Mouse (Mus musculus): Measurements from ENCODE around the gene Gucy2c.
A peak's percentile ranks its signal among the peaks of the same experiment; 100 is the strongest.

Gene Gucy2c

DNA sequence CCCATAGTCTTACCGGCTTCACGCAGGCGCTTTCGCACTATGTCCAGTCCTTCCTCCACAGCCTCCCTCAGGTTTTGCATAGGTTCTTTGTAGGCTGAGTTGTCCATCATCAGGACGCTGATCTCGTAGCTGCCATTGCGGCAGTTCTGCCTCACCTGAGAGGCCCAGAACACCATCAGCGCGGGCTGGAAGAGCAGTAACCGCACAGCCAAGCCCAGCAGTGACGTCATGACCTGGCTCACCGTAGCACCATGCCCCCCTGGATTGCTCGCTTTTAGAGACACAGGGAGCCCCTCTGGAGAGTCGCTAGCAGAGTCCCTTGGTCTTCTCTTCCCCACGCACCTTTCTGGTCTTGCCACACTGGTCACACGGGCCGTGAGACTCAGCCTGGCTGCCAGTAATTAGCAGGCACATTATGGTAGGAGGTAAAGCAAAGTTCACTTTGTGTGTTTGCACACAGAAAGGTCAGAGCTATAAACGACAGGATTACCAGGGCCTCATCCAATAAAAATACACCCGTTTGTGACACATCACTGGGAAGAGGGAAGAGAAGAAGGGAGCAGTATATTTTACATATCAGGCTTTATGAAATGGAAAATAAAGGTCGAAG, at the start of gene Gucy2c:
Gene Gucy2c, minus strand, starts transcription at position 389 of the 610 bp plus-strand sequence.
- no peak for DNase-seq (ENCODE audit: low spot score in 2 of 2)

DNA sequence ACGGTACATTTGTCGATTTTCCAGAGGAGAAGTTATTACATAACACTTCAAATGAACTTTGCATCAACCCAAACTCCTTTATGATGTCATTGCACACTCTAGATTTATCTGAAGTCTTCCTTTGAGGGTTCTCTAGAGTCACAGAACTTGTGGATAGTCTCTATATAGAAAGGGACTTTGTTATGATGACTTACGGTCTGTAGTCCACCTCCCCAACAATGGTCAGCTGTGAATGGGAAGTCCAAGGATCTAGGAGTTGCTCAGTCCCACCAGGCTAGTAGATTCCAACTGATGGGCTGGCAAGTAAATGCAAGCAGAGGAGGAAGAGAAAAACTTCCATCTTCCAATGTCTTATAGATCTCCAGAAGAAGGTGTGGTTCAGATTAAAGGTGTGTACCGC, 47.1 kb upstream of the Gucy2c start:
- DNase-seq (ENCODE audit: low spot score in 2 of 2), result no peak

DNA sequence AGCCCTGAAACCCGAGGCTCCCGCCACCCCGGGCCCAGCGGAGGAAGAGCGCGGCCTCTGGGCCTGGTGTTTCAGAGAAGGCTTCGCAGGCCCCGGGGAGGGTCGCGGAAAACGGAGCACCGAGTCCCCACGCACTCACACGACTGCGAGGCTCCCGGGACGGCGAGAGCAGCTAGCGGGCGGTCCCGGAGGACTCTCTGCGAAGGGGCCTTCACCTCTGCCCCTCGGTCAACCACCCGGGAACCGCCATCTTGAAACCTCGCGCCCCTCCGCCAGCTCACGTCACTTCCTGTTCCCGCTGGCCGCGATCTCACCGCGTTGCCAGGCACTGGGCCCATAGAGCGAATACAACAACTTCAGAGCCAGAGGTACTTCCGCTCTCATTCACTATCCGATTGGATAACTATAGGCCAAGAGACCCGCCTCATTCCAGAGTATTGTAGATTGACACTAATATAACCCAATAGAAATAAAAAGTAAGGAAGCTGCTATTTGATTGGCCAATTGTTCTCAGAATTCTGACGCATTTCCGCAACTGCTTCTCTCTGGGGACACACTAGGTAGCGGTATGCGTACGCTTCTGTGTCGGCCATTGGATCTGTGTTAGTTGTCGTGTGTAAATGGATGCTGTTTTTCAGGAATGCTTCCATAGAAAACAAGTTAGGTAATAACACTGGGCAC, 46.5 kb upstream of the Gucy2c start, which contains the start of gene Wbp11:
Gene Wbp11, minus strand, starts transcription at position 353 of the 681 bp plus-strand sequence.
- DNase-seq (ENCODE audit: low spot score in 2 of 2), result peak; percentile 84 to 91

DNA sequence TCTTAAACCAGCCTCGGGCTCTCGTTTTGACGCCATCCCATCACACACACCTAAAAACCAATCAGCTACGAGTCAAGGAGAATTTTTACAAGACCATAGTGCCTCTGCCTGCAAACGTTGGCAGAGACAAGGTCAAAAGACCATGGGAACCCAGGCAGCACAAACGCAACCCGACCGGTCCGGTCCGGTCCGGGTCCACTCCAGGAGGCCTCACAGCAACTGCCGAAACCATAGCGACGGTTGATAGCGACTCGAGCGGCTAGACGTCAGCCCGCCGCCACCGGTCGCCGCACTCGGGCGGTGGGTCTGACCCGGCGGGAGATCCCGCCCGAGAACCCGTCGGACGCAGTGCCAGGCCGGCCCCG, 45.9 kb upstream of the Gucy2c start, which contains the start of gene BC049715:
Gene BC049715, plus strand, starts transcription at position 111 of the 365 bp plus-strand sequence.
- no peak for DNase-seq (ENCODE audit: low spot score in 2 of 2)

DNA sequence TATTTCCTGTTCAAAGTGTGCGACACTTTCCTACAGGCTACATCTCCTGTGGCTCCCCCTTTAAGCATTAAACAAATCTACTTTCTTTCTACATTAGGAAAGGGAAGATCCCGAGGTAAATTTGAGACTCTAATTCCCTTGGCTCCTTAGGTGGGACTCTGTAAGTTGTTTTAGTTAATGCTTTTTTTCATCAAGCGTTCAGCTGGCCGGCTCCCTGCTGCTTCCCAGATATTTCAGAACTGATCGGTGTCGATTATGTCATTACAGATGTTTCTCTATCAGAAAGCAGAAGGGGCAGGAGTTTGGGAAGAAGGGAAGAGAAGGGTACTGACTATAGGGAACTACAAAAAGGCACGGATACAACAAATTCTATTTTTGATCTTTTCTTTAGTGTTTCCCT, 45.6 kb upstream of the Gucy2c start:
- DNase-seq (ENCODE audit: low spot score in 2 of 2), result no peak

DNA sequence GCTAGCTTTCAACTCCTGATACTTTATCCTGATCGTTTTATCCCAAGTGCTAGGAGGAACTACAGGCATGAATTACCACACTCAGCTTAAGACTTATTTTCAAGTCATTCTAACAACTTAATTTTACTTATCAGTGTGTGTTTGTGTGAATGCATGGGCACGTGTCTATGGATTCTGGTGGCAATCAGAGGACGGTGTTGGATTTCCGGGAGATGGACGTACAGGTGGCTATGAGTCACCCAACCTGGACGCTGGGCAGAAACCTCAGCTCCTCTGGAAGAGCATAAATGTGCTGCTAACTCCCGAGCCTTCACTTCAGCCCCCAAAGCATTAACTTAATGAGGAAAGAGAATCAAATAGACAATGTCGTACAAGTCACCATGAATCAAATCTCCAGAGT, 43.4 kb upstream of the Gucy2c start:
- DNase-seq (ENCODE audit: low spot score in 2 of 2), result no peak

DNA sequence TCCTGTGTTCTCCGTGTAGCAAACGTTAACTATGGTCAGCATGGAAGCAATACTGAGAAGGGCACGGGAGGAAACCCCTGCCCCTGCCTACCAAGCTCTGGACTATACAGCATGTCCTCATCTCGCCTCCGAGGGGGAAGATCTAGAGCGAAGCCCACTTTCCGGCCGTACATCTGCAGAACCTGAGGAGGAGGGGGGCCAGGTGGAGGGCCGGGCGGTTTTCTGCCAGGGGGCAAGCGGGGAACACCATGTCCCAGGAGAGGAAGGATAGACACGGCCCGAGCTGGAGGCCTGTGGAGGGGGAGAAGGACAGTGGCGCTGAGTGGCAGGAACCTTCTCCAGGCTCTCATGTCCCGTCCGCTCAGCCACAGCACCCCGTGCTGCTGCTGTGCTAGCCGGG, 39.5 kb upstream of the Gucy2c start:
- DNase-seq (ENCODE audit: low spot score in 2 of 2), result no peak

DNA sequence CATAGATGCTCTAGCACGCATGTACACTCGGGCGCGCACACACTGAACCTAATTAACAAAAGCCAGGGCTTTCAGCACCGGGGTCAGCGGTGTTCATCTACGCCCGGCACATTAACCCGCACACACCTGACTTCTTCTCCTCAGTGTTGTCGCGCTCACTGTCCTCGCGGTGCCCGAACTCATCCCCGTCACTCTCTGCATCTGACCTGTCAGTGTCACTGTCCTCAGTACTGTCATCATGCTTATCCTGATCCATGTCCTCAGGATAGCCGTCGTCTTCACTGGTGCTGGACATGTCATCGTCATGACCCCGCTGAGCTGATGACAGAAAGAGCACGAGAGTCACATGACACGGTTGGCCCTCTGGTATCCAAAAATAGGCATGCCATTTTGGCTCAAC, 38.8 kb upstream of the Gucy2c start:
- DNase-seq (ENCODE audit: low spot score in 2 of 2), result no peak

DNA sequence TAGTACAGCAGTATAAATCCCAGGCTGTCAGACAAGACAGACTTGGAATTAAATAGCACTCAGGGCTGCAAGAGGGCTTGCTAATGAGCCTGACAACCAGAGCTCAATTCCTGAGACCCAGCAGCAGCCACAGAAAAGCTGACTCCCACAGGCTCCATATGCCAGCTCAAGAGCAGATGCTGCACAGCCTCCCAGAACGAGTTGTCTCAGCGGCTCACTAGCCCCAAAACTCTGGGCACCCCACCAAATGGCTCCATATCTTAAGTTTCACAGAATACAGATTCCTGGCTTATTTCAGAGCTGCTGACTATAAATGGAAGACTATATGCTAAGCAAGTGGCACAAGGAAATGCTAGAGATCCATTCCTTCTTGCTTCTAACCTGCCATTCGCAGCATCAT, 36.0 kb upstream of the Gucy2c start:
- no peak for DNase-seq (ENCODE audit: low spot score in 2 of 2)

DNA sequence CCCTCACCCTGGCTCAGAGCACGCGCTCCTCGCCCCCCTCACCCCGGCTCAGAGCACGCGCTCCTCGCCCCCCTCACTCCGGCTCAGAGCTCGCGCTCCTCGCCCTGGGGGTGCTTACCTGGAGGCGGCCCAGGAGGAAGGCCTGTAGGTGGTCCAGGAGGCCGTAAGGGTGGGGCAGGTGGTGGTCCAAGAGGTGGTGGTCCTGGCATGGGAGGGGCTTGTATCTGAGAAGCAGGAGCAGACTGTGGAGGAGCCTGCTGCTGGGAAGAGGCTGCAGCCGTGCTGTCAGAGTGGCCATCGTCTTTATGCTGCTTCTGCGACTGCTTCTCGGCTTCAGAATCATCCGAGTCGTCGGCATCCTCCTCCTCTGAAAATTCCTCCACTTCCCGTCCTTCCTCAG, 35.3 kb upstream of the Gucy2c start:
- DNase-seq (ENCODE audit: low spot score in 2 of 2), result no peak

DNA sequence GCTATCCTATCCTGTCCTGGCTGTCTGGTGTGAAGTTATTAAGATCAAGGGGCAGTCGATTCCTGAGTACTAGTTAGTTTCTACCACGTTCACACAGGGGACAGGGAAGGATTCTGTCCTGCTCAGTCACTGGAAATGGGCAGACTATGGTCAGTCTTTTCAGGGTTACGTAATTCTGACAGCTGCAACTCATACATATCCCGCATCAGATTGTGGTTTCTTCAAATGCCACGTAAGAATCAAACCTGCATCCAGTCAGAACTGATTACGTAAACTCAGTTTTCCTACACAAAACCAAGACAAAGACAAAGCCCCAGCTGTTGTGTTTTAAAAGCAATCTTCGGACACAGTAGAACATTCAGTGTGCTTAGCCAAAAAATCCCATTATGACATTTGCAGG, 33.8 kb upstream of the Gucy2c start:
- no peak for DNase-seq (ENCODE audit: low spot score in 2 of 2)

DNA sequence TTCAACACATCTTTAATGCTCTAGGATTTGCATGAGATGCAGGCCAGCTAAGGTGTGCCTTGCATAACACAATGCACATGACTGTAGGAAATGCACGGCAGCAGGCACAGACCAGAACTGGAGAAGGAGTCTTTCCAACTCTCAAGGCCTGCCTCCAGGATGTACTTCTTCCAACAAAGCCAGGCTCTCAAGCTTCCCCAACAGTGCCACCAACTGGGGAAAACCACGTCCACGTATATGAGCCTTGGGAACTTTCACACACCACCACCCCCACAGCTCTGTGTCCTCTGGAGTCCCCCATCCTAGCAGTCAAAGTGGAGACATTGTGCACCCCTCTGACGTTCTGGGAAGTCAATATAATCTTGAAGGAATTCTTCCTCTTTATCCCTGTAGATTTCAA, 31.6 kb upstream of the Gucy2c start:
- DNase-seq (ENCODE audit: low spot score in 2 of 2), result no peak

DNA sequence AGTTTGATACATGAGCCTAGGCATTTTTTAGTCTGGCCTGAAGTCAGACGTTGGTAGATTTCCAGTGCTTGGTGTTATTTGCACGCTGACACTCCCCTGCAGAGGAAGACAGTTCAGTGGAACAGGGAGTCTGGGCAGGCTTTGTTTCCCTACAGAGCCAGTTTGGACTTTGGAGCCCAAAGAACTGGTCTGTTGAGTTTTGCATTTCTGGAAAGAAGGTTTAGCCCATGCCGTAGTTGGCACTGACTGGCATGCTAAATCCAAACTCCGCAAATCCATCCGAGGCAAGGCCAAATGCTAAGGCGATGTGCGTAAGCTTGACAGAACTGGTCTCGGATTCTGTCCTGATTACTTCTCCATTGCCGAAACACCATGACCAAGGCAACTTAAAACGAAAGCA, 29.6 kb upstream of the Gucy2c start:
- DNase-seq (ENCODE audit: low spot score in 2 of 2), result no peak

DNA sequence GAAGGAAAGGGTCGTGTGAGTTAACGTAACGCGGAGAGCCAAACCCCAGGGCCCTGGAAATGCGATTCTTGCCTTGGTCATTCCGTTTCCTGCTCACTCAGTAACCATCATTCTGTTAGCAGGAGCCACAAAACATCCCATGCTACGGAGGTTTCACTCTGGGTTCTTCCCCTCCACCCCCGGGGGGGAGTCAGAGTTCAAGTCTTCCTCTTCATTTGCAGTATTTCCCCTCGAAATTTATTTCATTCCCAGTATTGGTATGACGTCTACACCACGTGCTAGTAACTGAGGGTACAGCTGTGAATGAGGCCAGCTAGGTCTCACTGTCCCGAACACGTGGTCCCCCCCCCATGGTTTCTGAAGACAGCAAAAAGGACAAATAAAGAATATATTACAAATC, 28.1 kb upstream of the Gucy2c start:
- no peak for DNase-seq (ENCODE audit: low spot score in 2 of 2)

DNA sequence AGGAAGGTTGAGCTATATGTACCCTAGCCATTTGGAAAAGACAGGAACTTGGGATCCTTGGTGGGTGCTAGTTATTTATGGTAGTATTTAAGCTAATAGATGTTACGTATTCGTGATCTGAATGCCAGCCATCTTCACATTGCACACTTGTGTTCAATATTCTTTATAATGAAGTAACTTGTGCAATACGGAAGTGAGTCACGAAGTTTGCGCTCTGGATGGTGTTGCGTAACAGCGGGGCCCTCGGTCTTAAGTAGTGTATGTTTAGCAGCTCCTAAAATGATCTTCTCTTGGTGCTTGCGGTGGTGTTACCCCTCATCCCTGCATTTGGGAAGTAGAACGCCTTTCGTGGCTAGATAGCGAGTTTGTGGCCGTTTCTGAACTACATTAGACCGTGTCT, 27.5 kb upstream of the Gucy2c start:
- no peak for DNase-seq (ENCODE audit: low spot score in 2 of 2)

DNA sequence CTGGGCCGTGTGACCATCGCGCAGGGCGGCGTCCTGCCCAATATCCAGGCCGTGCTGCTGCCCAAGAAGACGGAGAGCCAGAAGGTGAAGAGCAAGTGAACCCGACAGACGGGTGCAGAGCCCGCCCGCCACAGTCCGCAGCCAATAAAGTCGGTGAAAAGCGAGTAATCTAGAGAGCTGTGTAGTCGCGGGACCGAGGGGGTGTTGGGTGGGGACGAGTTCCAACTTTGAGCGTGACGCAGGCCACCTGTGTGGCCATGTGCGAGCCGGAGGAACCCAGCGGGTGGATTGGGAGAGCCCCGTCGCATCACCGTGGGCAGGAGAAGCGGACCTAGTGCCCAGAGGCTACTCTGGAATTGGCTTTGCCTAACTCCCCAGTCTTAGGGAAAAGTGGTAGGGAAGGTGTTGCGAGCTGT, 27.1 kb upstream of the Gucy2c start:
- DNase-seq (ENCODE audit: low spot score in 2 of 2), result no peak

DNA sequence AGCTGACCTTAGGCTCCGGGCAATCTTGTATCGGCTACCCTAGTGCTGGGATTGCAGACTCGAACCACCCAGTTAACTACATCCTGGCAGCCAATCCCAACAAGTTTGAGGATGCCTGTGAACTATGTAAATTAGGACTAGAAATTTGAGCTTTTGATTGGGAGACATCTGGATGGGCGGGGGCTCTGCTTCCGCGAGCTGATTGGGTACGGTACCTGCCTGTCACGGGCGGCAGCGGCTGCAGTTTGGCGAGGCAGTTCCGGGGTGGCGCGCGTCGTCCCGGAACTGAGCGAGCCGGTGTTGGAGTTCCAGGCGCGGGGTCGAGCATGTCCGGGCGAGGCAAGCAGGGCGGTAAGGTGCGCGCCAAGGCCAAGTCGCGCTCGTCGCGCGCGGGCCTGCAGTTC, 26.5 kb upstream of the Gucy2c start, which contains the start of gene H2afj:
Gene H2afj, plus strand, starts transcription at position 231 of the 404 bp plus-strand sequence.
- DNase-seq (ENCODE audit: low spot score in 2 of 2), result peak; percentile 98

DNA sequence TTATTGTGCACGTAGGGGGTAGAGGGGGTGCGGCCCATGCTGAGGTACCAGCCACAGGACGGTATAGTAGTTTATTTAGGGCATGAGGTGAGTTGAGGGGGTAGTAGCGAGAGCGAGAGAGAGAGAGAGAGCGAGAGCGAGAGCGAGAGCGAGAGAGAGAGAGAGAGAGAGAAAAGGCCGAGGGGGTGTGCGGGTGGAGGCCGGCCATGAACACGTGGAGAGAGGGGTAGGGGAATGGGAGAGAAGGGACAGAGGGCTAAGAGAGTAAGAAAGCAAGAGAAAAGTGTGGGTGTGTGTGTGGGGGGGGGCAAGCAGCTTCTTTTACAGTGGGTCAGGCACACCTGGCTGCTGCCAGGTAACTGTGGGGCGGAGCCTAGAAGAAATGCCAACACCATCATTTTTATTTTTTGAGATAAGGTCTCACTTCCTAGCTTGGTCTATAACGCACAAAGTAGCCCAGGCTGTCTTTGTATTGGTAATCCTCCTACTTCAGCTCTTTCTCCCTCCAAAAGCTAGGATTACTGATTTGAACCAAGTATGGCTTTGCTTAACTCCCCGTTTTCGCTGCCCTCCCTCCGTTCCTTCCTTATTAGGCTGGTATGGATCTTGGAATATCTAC, 25.9 kb upstream of the Gucy2c start:
- no peak for DNase-seq (ENCODE audit: low spot score in 2 of 2)

DNA sequence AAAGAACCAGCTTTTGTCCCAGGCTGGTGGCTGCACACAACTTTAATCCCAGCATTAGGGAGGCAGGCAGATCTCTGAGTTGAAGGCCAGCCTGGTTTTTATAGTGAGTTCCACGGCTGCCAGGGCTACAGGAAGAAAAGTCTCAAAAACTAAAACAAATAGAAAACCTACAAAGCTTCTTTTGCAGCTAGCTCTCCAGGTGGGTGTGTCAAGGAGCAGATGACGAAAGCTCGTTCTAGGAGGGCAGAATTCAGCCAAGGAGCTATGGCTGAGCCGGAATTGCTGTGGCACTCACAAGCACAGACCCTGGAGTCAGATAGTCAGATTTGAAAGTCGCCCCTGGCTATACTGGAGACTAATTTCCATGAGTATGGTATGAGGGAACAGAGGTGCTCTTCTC, 25.3 kb upstream of the Gucy2c start:
- no peak for DNase-seq (ENCODE audit: low spot score in 2 of 2)

DNA sequence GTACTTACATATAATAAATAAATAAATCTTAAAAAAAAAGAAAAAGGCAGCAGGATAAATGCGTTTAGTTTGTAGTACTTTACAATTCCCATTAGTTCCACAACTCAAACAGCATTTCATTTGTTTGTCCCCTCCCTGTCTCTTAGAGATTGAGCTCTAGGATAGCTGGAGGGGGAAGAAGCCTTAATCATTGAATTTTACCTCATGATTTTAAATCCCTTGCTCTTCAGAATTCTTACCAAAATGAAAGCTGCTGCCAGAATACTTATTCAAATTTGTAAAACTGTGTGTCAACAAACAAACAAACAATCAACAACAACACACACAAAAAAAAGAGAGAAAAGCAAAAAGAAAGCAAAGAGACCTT, 23.8 kb upstream of the Gucy2c start:
- no peak for DNase-seq (ENCODE audit: low spot score in 2 of 2)

DNA sequence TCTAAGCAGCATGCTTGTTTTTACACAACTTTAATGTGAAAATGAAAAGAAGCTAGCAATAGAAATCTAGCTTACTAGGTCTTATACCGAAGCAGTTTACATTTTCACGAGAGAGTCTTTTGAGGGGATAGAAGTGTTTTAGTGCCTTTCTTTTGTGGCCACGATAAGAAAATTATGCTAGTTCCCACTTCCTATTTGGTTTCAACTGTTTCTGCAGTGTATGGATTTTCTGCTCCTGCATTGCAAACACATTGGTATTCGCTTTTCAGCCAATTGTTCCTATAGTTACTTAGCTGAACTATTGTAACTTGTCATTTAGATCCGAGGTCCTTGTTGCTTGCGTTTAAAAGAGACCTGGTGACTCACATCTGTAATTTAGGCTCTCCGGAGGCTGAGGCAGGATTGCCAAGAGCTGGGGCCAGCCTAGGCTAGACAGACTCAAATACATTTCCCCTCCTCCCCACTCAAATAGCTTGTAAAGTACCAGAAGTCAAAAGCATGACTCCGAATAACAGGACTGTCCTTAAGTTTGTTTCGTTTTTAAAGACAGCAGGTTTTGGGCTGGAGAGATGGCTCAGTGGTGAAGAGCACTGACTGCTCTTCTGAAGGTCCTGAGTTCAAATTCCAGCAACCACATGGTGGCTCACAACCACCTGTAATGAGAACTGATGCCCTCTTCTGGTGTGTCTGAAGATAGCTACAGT, 23.3 kb upstream of the Gucy2c start:
- no peak for DNase-seq (ENCODE audit: low spot score in 2 of 2)
